Mouse (Mus musculus): ENCODE data around the gene Skiv2l.
"Not testable (repeated sequence)": the region's sequence is repeated elsewhere in the genome, so short reads cannot be mapped to it uniquely, and the experiment has no call there.

- TF ChIP-seq POLR2A (IDR thresholded peaks at IDR 0.05; ENCODE audit: control insufficient read depth, extremely low read depth, insufficient read depth, low read length, poor library complexity), result not testable (repeated sequence)
- peak; percentile 84 for TF ChIP-seq CTCF (IDR thresholded peaks at IDR 0.05; ENCODE audit: borderline replicate concordance, control insufficient read depth, extremely low read depth, insufficient read depth, low read length, poor library complexity)
Measured at GRCm38 (mm10) chr17:34813747-34814146, 36.3 kb downstream of the Skiv2l start.
